Mouse (Mus musculus): ENCODE results near the gene Zfp644.
"Not testable (repeated sequence)": the region's sequence is repeated elsewhere in the genome, so short reads cannot be mapped to it uniquely, and the experiment has no call there.

The Zfp644 gene

DNA sequence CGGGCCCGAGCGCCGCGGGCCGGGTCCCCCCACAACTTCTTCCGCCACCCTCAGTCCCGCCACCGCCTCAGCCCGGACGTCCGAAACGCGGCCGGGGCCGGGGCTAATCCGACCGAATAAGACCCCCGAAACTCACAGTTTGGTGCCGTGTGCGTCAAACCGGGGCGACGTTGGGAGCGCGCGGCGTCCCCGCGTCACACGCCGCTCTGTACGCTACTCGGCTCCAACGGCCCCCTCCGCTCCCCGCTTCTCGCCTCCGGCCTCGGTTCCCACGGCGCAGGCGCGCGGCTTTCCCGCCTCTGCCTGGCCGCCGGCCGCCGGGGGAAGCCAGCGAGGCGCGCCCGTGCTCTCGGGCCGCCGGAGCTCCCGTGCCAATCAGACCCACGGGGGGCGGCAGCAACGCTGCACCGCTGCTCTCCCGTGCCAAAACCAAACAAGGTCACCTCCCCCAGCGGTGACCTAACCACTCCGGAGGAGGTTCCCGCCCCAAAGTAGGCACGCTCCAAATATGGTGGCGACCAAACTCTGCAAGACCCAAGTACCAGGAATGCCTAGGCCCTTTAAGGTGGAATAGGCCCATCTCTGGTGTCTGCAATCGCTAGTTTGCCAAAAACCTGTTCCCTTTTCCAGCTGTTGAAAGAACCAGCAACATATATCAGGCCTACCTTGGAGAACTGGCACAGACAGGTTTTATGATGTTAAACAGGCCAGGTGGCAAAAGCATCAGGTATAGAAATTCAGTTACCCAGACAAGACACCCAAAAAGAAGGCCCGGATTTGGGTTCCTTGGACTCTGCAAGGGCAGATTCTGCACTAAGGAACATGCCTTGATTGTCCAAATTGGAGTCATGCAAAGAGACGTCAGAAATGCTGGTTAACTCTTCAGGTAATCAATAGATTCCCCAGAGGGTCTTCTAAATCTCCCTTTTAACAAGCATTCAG, at the start of gene Zfp644:
Gene Zfp644, minus strand, starts transcription at position 892 of the 942 bp plus-strand sequence.
- DNase-seq (ENCODE audit: low read depth): peak; percentile 90

- no peak for DNase-seq (ENCODE audit: low read depth)
These were observed 42.6 kb upstream of the Zfp644 start for GRCm38 (mm10) chr5:106739716-106740115.

DNA sequence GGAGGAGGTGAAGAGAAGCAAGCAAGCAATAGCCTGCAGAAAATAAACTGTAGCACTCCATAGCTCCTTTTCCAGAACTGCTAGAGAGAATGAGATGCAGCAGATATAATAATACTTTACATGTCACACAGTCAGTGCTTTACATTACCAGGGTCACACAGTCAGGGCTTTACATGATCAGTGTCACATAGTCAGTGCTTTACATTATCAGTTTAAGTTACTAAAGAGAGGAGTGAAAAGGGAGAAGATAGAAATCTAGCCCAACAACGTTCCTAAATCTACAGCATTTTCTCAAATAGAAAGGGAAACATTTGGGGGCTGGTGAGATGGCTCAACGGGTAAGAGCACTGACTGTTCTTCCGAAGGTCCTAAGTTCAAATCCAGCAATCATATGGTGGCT, 26.4 kb upstream of the Zfp644 start:
- no peak for DNase-seq (ENCODE audit: low read depth)

DNA sequence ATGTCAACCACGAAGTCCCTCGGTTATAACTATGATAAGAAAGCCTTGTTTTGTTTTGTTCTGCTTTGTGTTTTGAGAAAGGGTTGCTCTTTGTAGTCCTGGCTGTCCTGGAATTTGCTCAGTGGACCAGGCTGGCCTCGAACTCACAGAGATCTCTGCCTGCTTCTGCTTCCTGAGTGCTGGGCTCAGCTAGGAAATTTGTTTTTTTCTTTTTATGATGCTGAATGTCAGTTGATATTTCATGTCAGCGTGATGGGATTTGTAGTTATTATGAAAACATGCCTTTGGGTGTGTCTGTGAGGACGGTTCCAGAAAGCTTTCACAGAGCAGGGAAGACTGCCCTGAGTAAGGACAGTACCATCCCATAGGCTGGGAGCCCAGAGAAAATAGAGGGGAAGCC, 25.7 kb upstream of the Zfp644 start:
- DNase-seq (ENCODE audit: low read depth): no peak

DNA sequence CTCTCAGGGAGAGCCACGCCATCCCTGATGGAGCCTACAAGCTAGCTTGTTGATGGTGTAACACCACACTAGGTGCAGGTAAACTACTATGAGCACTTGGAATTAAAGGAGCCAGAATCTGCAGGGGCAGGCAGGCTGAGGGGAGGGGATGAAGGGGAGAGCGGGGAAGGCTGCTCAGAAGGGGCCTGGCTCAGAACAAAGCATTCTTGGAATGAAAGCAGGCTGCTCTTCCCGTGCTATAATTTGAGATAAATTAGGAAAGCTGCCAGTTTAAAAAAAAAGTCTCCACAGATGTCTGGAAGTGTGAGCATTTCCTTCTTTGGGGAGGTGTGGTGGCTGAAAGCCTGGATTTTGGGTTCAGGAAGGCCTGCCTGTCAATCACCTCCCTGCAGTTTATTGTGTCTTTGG, 14.8 kb upstream of the Zfp644 start:
- DNase-seq (ENCODE audit: low read depth): no peak

DNA sequence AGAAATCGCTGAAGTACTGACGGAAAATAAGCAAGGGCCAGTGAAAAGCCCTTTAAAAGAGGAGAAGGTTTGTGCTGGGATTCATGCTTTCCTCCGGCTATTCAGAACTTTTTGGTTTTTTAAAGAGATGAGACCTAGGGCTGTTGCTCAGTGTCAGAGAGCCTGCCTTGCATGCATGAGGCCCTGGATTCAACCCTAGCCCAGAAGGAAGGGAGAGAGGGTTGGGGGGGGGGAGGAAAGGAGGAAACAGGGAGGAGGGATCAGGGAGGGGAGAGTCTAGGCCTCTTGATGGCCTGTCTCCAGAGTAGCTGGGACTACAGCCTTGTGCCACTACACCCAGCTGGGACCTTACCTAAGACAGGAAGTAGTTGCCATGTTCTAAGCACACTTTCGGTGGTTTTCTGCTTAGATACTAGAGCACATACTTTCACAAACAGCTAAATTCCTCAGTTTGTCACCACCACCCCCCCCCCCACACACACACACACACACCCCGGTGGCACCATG, 14.2 kb upstream of the Zfp644 start:
- no peak for DNase-seq (ENCODE audit: low read depth)

- DNase-seq (ENCODE audit: low read depth): no peak
These were observed 13.5 kb upstream of the Zfp644 start for GRCm38 (mm10) chr5:106710611-106711010.

DNA sequence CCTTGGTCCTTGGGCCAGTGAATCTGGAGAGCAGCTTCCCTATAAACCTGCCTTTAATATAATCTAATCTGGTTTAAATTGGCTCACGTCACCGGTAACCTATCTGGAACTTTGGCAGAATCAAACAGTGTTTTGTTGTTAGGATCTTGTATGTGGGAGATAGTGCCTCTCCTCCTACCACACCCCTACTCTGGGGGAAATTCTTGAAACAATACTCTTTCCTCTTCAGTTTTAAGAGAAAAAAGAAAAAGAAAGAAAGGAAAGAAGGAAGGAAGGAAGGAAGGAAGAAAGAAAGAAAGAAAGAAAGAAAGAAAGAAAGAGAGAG, 13.0 kb upstream of the Zfp644 start:
- no peak for DNase-seq (ENCODE audit: low read depth)

GRCm38 (mm10) chr5:106709388-106710084, 12.4 kb upstream of the Zfp644 start:
- DNase-seq (ENCODE audit: low read depth): no peak

DNA sequence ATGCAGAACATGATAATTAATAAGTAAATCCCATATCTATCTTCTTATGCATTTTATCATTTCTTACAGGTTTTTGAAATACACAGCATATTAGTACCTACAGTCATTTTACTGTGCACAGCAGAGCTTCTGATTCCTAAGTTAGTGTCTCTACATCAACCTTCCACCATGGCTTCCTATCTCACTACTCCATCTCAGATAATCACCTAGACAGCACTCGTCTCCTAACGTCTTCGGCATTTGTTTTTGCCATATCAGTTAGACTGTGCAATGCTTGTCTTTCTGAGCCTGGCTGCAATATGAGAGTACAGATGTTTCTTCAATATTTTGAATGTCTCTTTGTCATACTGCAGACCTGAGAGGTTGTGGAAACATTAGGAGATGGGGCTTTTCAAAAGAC, 9.3 kb upstream of the Zfp644 start:
- DNase-seq (ENCODE audit: low read depth): no peak

GRCm38 (mm10) chr5:106705162-106705561, 8.1 kb upstream of the Zfp644 start:
- no peak for DNase-seq (ENCODE audit: low read depth)

DNA sequence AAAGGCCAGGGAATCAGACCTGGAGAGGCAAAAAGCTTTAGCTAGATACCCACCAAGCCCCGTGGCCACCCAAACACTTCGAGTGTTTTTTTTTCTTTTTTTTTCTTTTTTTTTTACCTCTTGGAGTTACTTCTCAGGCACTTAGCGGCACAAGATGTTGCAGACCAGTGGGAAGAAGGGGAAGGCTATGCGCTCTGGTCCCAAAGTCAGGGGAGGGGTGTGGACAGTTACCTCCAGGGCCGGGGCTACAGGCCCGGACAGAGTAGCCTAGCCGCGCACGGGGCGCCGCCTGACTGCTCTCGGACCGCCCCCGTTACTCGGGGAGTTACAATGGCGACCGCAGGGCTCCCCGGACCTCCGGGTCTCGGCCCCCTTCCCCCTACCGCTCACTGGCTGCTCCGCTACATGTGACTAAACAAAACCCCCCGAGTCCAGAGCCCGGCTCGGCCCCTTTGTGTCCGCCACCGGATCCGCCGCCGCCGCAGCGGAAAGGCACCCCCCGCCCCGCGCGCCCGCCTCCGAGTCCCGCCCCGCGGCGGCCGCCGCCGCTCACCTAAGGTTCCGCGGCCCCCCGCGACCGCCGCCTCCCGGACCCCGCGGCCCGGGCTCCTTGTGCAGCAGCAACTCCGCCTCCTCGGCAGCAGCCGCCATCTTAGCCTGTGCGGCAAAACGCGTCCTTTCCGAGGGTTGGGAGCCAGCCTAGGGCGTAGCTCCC, 1.2 kb downstream of the Zfp644 start:
- DNase-seq (ENCODE audit: low read depth): no peak

DNA sequence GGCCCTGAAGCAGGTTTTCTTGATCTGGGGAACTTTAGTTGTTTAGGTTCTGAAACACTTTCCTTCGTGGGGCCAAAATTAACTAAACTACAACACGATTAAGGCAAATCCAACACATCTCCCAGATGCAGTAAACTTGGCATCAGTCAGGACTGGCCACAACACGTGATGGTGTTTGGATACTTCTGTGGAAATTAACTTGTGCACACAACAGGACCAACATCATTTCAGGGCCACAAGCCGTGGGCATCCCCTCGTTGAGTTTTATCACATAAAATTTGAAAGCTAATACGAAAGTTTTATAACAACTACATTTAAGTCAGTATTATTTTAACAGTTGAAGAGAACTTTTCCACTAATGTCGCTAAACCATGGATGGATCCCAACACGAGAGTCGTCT, 1.9 kb downstream of the Zfp644 start:
- DNase-seq (ENCODE audit: low read depth): peak; percentile 33

GRCm38 (mm10) chr5:106694683-106695082, 2.4 kb downstream of the Zfp644 start:
- peak; percentile 20 for DNase-seq (ENCODE audit: low read depth)

DNA sequence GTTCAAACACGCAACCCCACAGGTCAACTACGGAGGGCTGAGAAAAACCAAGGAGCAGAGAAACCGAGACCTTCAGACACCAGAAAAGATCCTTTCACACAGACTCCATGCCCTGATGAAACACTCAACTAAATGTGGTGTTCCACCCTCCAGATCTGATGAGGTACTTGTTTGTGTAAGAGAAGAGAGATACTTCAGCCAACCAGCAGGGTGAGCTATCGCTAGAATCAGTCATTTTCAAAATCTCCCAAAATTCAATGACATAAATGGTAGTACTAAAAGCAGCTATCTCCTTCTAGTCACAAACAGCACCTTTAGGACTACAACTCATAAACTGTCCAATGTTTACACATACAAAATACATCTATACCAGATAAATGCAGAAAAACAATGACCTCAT, 4.1 kb downstream of the Zfp644 start:
- DNase-seq (ENCODE audit: low read depth): peak; percentile 75

DNA sequence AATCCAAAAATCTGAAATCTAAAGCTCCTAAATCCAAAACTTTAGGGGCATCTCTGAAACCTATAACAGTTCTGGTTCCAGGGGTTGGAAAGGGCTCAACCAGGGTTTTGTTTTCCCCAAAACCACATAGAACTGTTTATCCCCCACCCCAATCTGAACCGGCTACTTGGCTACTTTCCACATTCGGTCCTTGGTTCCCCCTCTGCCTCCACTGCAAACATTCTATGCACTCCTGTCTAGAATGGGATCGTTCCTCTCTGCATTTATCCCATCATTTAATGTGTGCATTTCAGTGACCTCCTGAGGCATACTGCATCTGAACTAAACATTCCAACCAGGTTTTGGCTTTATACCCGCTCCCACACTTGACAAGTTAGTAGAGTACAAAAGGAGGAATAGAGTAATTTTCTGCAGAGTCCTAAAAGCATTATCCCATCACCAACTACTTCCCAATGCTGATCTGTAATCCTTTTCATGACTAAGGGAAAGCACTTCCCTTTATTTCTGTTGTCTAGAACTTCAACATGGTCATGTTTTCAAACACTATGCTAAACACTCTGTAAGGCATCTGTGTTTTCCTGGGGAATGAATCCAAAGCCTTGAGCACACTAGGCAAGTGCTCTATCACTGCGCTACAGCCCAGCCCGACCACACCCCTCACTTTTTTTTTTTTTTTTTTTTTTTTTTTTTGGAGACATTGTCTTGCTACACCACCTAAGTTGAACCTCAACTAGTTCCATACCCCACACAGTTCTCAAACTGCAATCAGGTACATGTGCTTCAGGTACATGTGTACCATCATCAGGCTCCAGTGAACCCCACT, 16.2 kb downstream of the Zfp644 start:
- no peak for DNase-seq (ENCODE audit: low read depth)

DNA sequence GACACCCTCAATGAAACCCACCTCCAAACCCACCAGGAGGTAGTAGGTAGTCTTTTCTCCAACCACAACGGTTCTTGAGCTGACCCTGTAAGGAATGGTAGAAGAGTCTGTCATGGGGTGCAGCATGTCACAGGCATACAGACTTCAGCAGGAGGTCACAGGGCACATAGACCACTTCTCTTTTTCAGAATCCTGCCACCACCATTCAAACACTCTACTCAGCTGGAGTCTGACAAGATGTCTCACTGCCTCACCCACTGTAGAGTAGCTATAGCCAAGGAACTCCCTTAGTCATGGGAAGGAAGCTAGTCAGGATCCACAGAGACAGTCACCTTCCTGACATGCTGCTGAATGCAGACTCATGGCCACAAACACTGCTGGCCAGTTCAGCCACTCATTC, 17.4 kb downstream of the Zfp644 start:
- DNase-seq (ENCODE audit: low read depth): no peak

- DNase-seq (ENCODE audit: low read depth): not testable (repeated sequence)
These were observed 18.3 kb downstream of the Zfp644 start for GRCm38 (mm10) chr5:106678823-106679222.

GRCm38 (mm10) chr5:106676784-106677183, 20.3 kb downstream of the Zfp644 start:
- peak; percentile 76 for DNase-seq (ENCODE audit: low read depth)

DNA sequence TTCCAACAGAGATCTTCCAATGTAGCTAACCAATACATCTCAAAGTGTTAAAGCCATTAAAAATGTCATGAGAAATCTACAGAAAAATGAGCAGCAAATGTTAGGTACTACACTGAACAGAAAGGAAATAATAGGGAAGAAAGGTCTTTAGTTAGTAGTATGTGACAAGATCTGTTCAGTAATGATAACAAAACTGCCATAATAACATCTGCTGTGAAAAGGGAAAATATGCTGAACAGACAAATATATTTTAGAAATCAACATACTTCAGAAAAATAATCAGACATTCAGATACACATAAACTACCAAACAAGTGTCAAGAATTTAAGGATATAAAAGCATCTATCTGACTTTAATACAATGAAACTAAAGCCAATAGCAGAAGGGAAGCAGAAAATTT, 24.5 kb downstream of the Zfp644 start:
- DNase-seq (ENCODE audit: low read depth): no peak

DNA sequence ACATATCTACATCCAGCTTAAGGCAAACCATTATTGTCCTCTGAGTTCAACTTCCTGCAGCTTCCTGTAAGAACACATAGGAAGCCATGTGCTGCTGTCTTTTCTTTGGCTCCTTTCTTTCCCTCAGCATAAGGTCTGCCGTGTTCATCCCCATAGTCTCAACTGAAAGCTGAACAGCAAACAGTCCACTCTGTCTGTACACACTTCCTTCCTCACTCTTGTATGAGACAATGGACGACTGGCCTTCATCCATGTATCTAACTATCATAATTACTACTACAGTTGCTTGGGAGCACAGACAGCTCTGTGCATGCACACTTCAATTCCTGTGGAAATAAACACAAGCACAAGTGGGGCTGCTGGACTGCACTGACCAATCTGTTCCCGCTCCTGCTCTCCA, 25.2 kb downstream of the Zfp644 start:
- no peak for DNase-seq (ENCODE audit: low read depth)

- no peak for DNase-seq (ENCODE audit: low read depth)
These were observed 32.2 kb downstream of the Zfp644 start for GRCm38 (mm10) chr5:106664910-106665309.

All from naive thymus-derived CD4-positive, alpha-beta T cell, adult 2 months (primary cell).